Comparison of ENCODE assay signal across 14 mouse cellular contexts in genomic region chr6:118336541-118337480, GRCm38 (mm10).
A peak's percentile ranks its signal among the peaks of the same experiment; 100 is the strongest.
DNase-seq lines count a peak whose midpoint lies in the region; ATAC-seq and TF ChIP-seq lines count a peak whose summit lies in the region.
"Had no signal": no experiment of that assay in that cellular context is flagged by ENCODE, and none has a peak within 500 bp of the region (broad histone marks: within the 10 kb centered on the region; RNA-seq: fewer than 3 reads in every experiment).

No protein-coding gene starts in this region.

- ATAC-seq in heart, embryonic 12.5 days (ENCODE audit: insufficient number of reproducible peaks, low FRiP score), result no peak
- peak; percentile 61; the same call in 1 of the 2 replicates for ATAC-seq in neural tube, embryonic 13.5 days (ENCODE audit: low read depth)
- peak; percentile 74 for ATAC-seq in embryonic facial prominence, embryonic 15.5 days (ENCODE audit: insufficient number of reproducible peaks, low FRiP score, low TSS enrichment, low read depth)
- no peak for ATAC-seq in midbrain, postnatal 0 days (ENCODE audit: low FRiP score)
- ATAC-seq: activated CD4-positive, CD25-positive, alpha-beta regulatory T cell, adult 4 months; intestine, embryonic 16.5 days; lung, postnatal 0 days had no signal

- no peak overlapping the region for H3K27ac ChIP-seq in heart, embryonic 10.5 days
- H3K27ac ChIP-seq in heart, embryonic 12.5 days (ENCODE audit: poor library complexity, severe bottlenecking), result no peak overlapping the region
- peak overlapping the region; percentile 11; the same call in 1 of the 2 replicates for H3K27ac ChIP-seq in neural tube, embryonic 13.5 days (replicated peaks)
- no peak overlapping the region for H3K27ac ChIP-seq in embryonic facial prominence, embryonic 15.5 days (replicated peaks)
- H3K27ac ChIP-seq in midbrain, postnatal 0 days (ENCODE audit: low read depth, low read length), result no peak overlapping the region
- H3K27ac ChIP-seq: limb, embryonic 13.5 days; stomach, embryonic 15.5 days had no signal

- H3K9me3 ChIP-seq in heart, embryonic 10.5 days, result no peaks in the 10 kb centered on the region
- H3K9me3 ChIP-seq in heart, embryonic 12.5 days (replicated peaks), result no peaks in the 10 kb centered on the region
- H3K9me3 ChIP-seq in neural tube, embryonic 13.5 days, result no peaks in the 10 kb centered on the region
- no peaks in the 10 kb centered on the region for H3K9me3 ChIP-seq in embryonic facial prominence, embryonic 15.5 days (replicated peaks)
- H3K9me3 ChIP-seq in midbrain, postnatal 0 days (ENCODE audit: low read length), result no peaks in the 10 kb centered on the region
- H3K9me3 ChIP-seq: limb, embryonic 13.5 days; stomach, embryonic 15.5 days had no signal

- H3K4me2 ChIP-seq in heart, embryonic 12.5 days, result no peak overlapping the region
- H3K4me2 ChIP-seq in neural tube, embryonic 13.5 days, result no peak overlapping the region
- no peak overlapping the region for H3K4me2 ChIP-seq in embryonic facial prominence, embryonic 15.5 days (replicated peaks)
- H3K4me2 ChIP-seq in midbrain, postnatal 0 days (ENCODE audit: low read depth, low read length, poor library complexity, severe bottlenecking), result no peak overlapping the region
- H3K4me2 ChIP-seq: heart, embryonic 11.5 days; limb, embryonic 13.5 days; stomach, embryonic 15.5 days had no signal

- H3K27me3 ChIP-seq in heart, embryonic 10.5 days (ENCODE audit: insufficient read depth, poor library complexity, severe bottlenecking), result no peaks in the 10 kb centered on the region
- no peaks in the 10 kb centered on the region for H3K27me3 ChIP-seq in heart, embryonic 12.5 days (replicated peaks)
- no peaks in the 10 kb centered on the region for H3K27me3 ChIP-seq in neural tube, embryonic 13.5 days
- H3K27me3 ChIP-seq in embryonic facial prominence, embryonic 15.5 days, result no peaks in the 10 kb centered on the region
- no peaks in the 10 kb centered on the region for H3K27me3 ChIP-seq in midbrain, postnatal 0 days (ENCODE audit: insufficient read depth, low read length)
- H3K27me3 ChIP-seq: limb, embryonic 13.5 days; stomach, embryonic 15.5 days had no signal

- no peaks in the 10 kb centered on the region for H3K4me1 ChIP-seq in heart, embryonic 10.5 days
- H3K4me1 ChIP-seq in heart, embryonic 12.5 days (replicated peaks), result no peaks in the 10 kb centered on the region
- H3K4me1 ChIP-seq in neural tube, embryonic 13.5 days (replicated peaks), result peaks cover 24% of the 10 kb centered on the region
- H3K4me1 ChIP-seq in embryonic facial prominence, embryonic 15.5 days, result peaks cover 17% of the 10 kb centered on the region
- no peaks in the 10 kb centered on the region for H3K4me1 ChIP-seq in midbrain, postnatal 0 days (ENCODE audit: insufficient read depth, low read length)
- H3K4me1 ChIP-seq: limb, embryonic 13.5 days; stomach, embryonic 15.5 days had no signal

- WGBS in heart, embryonic 10.5 days, result 75% methylated on average over 14 of the region's 14 CpGs
- WGBS in heart, embryonic 12.5 days, result 73% methylated on average over 14 of the region's 14 CpGs
- WGBS in neural tube, embryonic 13.5 days, result 64% methylated on average over 14 of the region's 14 CpGs
- 50% methylated on average over 14 of the region's 14 CpGs for WGBS in embryonic facial prominence, embryonic 15.5 days
- WGBS in midbrain, postnatal 0 days, result 64% methylated on average over 14 of the region's 14 CpGs

- H3K36me3 ChIP-seq in heart, embryonic 10.5 days, result no peaks in the 10 kb centered on the region
- no peaks in the 10 kb centered on the region for H3K36me3 ChIP-seq in heart, embryonic 12.5 days
- no peaks in the 10 kb centered on the region for H3K36me3 ChIP-seq in neural tube, embryonic 13.5 days
- H3K36me3 ChIP-seq in embryonic facial prominence, embryonic 15.5 days, result no peaks in the 10 kb centered on the region
- no peaks in the 10 kb centered on the region for H3K36me3 ChIP-seq in midbrain, postnatal 0 days (ENCODE audit: insufficient read depth, low read length)
- H3K36me3 ChIP-seq: limb, embryonic 13.5 days; stomach, embryonic 15.5 days had no signal

- H3K4me3 ChIP-seq in heart, embryonic 10.5 days, result no peak overlapping the region
- H3K4me3 ChIP-seq in heart, embryonic 12.5 days, result no peak overlapping the region
- no peak overlapping the region for H3K4me3 ChIP-seq in neural tube, embryonic 13.5 days
- H3K4me3 ChIP-seq in embryonic facial prominence, embryonic 15.5 days (replicated peaks), result no peak overlapping the region
- no peak overlapping the region for H3K4me3 ChIP-seq in midbrain, postnatal 0 days (ENCODE audit: low read depth, low read length)
- H3K4me3 ChIP-seq: limb, embryonic 13.5 days; myocyte; stomach, embryonic 15.5 days had no signal

- TF ChIP-seq CTCF in midbrain, postnatal 0 days (IDR thresholded peaks at IDR 0.05), result no peak

- H3K9ac ChIP-seq in heart, embryonic 12.5 days, result no peak overlapping the region
- no peak overlapping the region for H3K9ac ChIP-seq in neural tube, embryonic 13.5 days
- H3K9ac ChIP-seq in embryonic facial prominence, embryonic 15.5 days, result no peak overlapping the region; the same call in 1 of the 2 replicates
- no peak overlapping the region for H3K9ac ChIP-seq in midbrain, postnatal 0 days (replicated peaks; ENCODE audit: low read length, poor library complexity, severe bottlenecking)
- H3K9ac ChIP-seq: limb, embryonic 13.5 days; stomach, embryonic 15.5 days had no signal

- DNase-seq in heart, embryonic 10.5 days (ENCODE audit: low spot score), result peak; percentile 50
- no peak for DNase-seq in neural tube, embryonic 10.5 days (ENCODE audit: extremely low spot score, low spot score)
- DNase-seq in midbrain, postnatal 0 days (ENCODE audit: low spot score), result peak; percentile 70
- DNase-seq in kidney, postnatal 10 days, result no peak

Comparison
In these comparisons a context has a peak if more than half of its experiments do, and no peak if none do; other contexts are left out.
1. DNase-seq: peak in heart, embryonic 10.5 days (single experiment) and midbrain, postnatal 0 days (single experiment); none in neural tube, embryonic 10.5 days (single experiment) and kidney, postnatal 10 days (single experiment).
2. ATAC-seq: peak in neural tube, embryonic 13.5 days (single experiment) and embryonic facial prominence, embryonic 15.5 days (single experiment); none in heart, embryonic 12.5 days (single experiment) and midbrain, postnatal 0 days (single experiment).